Mouse (Mus musculus) MEL (cell line): ENCODE results near the gene Dot1l. TPM values are rescaled to one million over a fixed set of nuclear protein-coding genes. Genes with fewer than 3 reads are reported as not detected.

Experiments used
- DNase-seq: peaks from one replicate; pipeline ENCODE4 v3.0.0; 2011; ENCODE audit warnings: low read depth, low spot score
- H3K27ac ChIP-seq: 2 replicates; pipeline ENCODE4 v1.5.1; 2012; ENCODE audit warnings: low read depth, mild to moderate bottlenecking, control low read depth, low read length, moderate library complexity; ENCODE audit not compliant: control insufficient read depth
- H3K27me3 ChIP-seq, 2 experiments: fragments of 150-350 bp in 1 of 2; sonication (generic) in 1 of 2; 2 replicates each; pipeline ENCODE4 v1.6.1; 2012; ENCODE audit warnings: low read length in 2 of 2, mild to moderate bottlenecking in 2 of 2, improper control_type of control experiment in 1 of 2, moderate library complexity in 1 of 2; ENCODE audit not compliant: insufficient read depth in 2 of 2, control insufficient read depth in 1 of 2
- H3K36me3 ChIP-seq, 2 experiments: 2 replicates each; pipeline ENCODE4 v1.6.1; 2012 to 2014; ENCODE audit warnings: low read length in 2 of 2, improper control_type of control experiment in 1 of 2, inconsistent platforms in 1 of 2, mild to moderate bottlenecking in 1 of 2; ENCODE audit not compliant: insufficient read depth in 2 of 2, control insufficient read depth in 1 of 2
- H3K4me1 ChIP-seq, 2 experiments: fragments of 150-350 bp in 1 of 2; sonication (generic) in 1 of 2; 2 replicates each; pipeline ENCODE4 v1.6.1; 2012; ENCODE audit warnings: low read length in 2 of 2, improper control_type of control experiment in 1 of 2, mild to moderate bottlenecking in 1 of 2; ENCODE audit not compliant: insufficient read depth in 2 of 2, control insufficient read depth in 1 of 2
- H3K4me3 ChIP-seq, 2 experiments: fragments of 150-350 bp in 1 of 2; sonication (generic) in 1 of 2; 2 replicates each; pipeline ENCODE4 v1.5.1; 2012; ENCODE audit warnings: low read depth in 2 of 2, low read length in 2 of 2, mild to moderate bottlenecking in 2 of 2, moderate library complexity in 2 of 2, control low read depth in 1 of 2, improper control_type of control experiment in 1 of 2; ENCODE audit not compliant: control insufficient read depth in 1 of 2, insufficient read depth in 1 of 2
- H3K79me2 ChIP-seq: 2 replicates; pipeline ENCODE4 v1.6.1; 2012; ENCODE audit warnings: mild to moderate bottlenecking, low read length, moderate library complexity; ENCODE audit not compliant: control insufficient read depth, poor library complexity, insufficient read depth
- H3K9ac ChIP-seq: 2 replicates; pipeline ENCODE4 v1.6.1; 2012; ENCODE audit warnings: low read depth, mild to moderate bottlenecking, control low read depth, low read length, moderate library complexity; ENCODE audit not compliant: control insufficient read depth, poor library complexity, severe bottlenecking
- H3K9me3 ChIP-seq: fragments of 150-350 bp; sonication (generic); replicated peaks from 2 replicates; pipeline ENCODE4 v1.6.1; 2012; ENCODE audit warnings: mild to moderate bottlenecking, low read length, improper control_type of control experiment, moderate library complexity; ENCODE audit not compliant: insufficient read depth
- BHLHE40 ChIP-seq: IDR thresholded peaks from 2 replicates; pipeline ENCODE4 v1.6.1; 2012; ENCODE audit warnings: low read depth, mild to moderate bottlenecking, inconsistent platforms, low read length, improper control_type of control experiment, borderline replicate concordance
- CHD1 ChIP-seq: IDR thresholded peaks from 2 replicates; pipeline ENCODE4 v1.6.1; 2012; ENCODE audit warnings: low read depth, mild to moderate bottlenecking, inconsistent platforms, low read length, improper control_type of control experiment
- CTCF ChIP-seq, 3 experiments: IDR thresholded peaks in 2 of 3; conservative IDR thresholded peaks in 1 of 3; 2 replicates each; pipeline ENCODE4 v1.5.1; 2011 to 2012; ENCODE audit warnings: low read length in 3 of 3, low read depth in 2 of 3, mild to moderate bottlenecking in 2 of 3, improper control_type of control experiment in 1 of 3, inconsistent platforms in 1 of 3, mixed read lengths in 1 of 3, moderate library complexity in 1 of 3; ENCODE audit not compliant: control insufficient read depth in 1 of 3, insufficient read depth in 1 of 3, poor library complexity in 1 of 3, severe bottlenecking in 1 of 3
- ELF1 ChIP-seq: IDR thresholded peaks from 2 replicates; pipeline ENCODE4 v1.6.1; 2014; ENCODE audit warnings: low read depth, mild to moderate bottlenecking, inconsistent platforms, low read length, improper control_type of control experiment, moderate library complexity
- EP300 ChIP-seq, 2 experiments: IDR thresholded peaks; 2 replicates each; pipeline ENCODE4 v1.6.1; 2011; ENCODE audit warnings: improper control_type of control experiment in 2 of 2, low read length in 2 of 2, low read depth in 1 of 2, mild to moderate bottlenecking in 1 of 2
- HCFC1 ChIP-seq: IDR thresholded peaks from 2 replicates; pipeline ENCODE4 v1.6.1; 2012; ENCODE audit warnings: low read depth, mild to moderate bottlenecking, inconsistent platforms, low read length, improper control_type of control experiment, moderate library complexity
- MAFK ChIP-seq: IDR thresholded peaks from 2 replicates; pipeline ENCODE4 v1.6.1; 2011; ENCODE audit warnings: low read depth, mild to moderate bottlenecking, low read length, improper control_type of control experiment, borderline replicate concordance
- MAZ ChIP-seq: IDR thresholded peaks from 2 replicates; pipeline ENCODE4 v1.6.1; 2012; ENCODE audit warnings: low read depth, mild to moderate bottlenecking, inconsistent platforms, low read length, improper control_type of control experiment
- MYC ChIP-seq: IDR thresholded peaks from 2 replicates; pipeline ENCODE4 v1.6.1; 2011; ENCODE audit warnings: low read depth, mild to moderate bottlenecking, low read length, improper control_type of control experiment, moderate library complexity
- NELFE ChIP-seq: IDR thresholded peaks from 2 replicates; pipeline ENCODE4 v1.6.1; 2011; ENCODE audit warnings: low read depth, low read length, improper control_type of control experiment
- POLR2A ChIP-seq, 2 experiments: IDR thresholded peaks; 2 replicates each; pipeline ENCODE4 v1.6.1; 2011 to 2012; ENCODE audit warnings: low read length in 2 of 2, mild to moderate bottlenecking in 2 of 2, control low read depth in 1 of 2, improper control_type of control experiment in 1 of 2, low read depth in 1 of 2, moderate library complexity in 1 of 2; ENCODE audit not compliant: control insufficient read depth in 1 of 2, insufficient read depth in 1 of 2, poor library complexity in 1 of 2
- POLR2AphosphoS5 ChIP-seq: IDR thresholded peaks from 2 replicates; pipeline ENCODE4 v1.6.1; 2012; ENCODE audit warnings: low read depth, borderline replicate concordance, mild to moderate bottlenecking, inconsistent platforms, low read length, moderate library complexity, mixed read lengths
- RCOR1 ChIP-seq: IDR thresholded peaks from 2 replicates; pipeline ENCODE4 v1.6.1; 2012; ENCODE audit warnings: low read depth, mild to moderate bottlenecking, inconsistent platforms, low read length, improper control_type of control experiment
- SIN3A ChIP-seq: IDR thresholded peaks from 2 replicates; pipeline ENCODE4 v1.6.1; 2012; ENCODE audit warnings: low read length, improper control_type of control experiment, inconsistent platforms
- TBP ChIP-seq: IDR thresholded peaks from 2 replicates; pipeline ENCODE4 v1.8.0; 2011; ENCODE audit warnings: low read depth, low read length, improper control_type of control experiment
- USF2 ChIP-seq, 2 experiments: IDR thresholded peaks; 2 replicates each; pipeline ENCODE4 v1.6.1; 2011 to 2012; ENCODE audit warnings: improper control_type of control experiment in 2 of 2, low read length in 2 of 2, borderline replicate concordance in 1 of 2, inconsistent platforms in 1 of 2, low read depth in 1 of 2, mild to moderate bottlenecking in 1 of 2; ENCODE audit not compliant: insufficient read depth in 1 of 2
- ZKSCAN1 ChIP-seq: IDR thresholded peaks from 2 replicates; pipeline ENCODE4 v1.6.1; 2012; ENCODE audit warnings: low read depth, mild to moderate bottlenecking, inconsistent platforms, low read length, improper control_type of control experiment, moderate library complexity
- ZMIZ1 ChIP-seq: IDR thresholded peaks from 2 replicates; pipeline ENCODE4 v1.6.1; 2012; ENCODE audit warnings: low read depth, mild to moderate bottlenecking, inconsistent platforms, low read length, improper control_type of control experiment, moderate library complexity
- ZNF384 ChIP-seq: IDR thresholded peaks from 2 replicates; pipeline ENCODE4 v1.6.1; 2012; ENCODE audit warnings: low read depth, mild to moderate bottlenecking, inconsistent platforms, low read length, improper control_type of control experiment
- polyA plus RNA-seq, 2 experiments: library from polyadenylated mRNA; stranded (reverse) in 1 of 2; unstranded in 1 of 2; fragments of >175 nt in 1 of 2; fragments of >200 nt in 1 of 2; gene quantifications; 2 replicates each; pipeline versions ENCODE4 v1.2.1 to v1.2.4; 2012; ENCODE audit warnings: low replicate concordance in 2 of 2, low read depth in 1 of 2; ENCODE audit not compliant: insufficient read length in 2 of 2, insufficient read depth in 1 of 2, missing spikeins in 1 of 2
- total RNA-seq: library from RNA; depleted of rRNA; stranded (reverse); fragments of 300-350 nt; gene quantifications from 2 replicates; pipeline ENCODE4 v1.2.3, GENCODE M21; 2012

Dot1l gene
- total and polyA plus RNA-seq, 3 experiments: 15.0 to 70.6 TPM; not detected in 1

DNA sequence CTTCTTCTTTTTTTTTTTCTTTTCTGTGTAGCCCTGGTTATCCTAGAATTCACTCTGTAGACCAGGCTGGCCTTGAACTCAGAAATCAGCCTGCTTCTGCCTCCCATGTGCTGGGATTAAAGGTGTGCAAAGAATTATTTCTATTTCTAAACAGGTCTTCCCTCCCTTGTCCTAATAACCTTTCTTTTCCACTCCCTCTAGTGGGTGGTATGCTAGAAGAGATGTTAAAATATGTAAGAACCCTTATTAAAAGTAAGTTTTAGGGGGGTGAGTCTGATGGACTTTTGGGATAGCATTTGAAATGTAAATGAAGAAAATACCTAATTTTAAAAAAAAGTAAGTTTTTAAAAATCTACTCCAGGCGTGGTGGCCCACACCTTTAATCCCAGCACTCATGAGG is 68.3 kb downstream of the Dot1l start:
- H3K4me3 ChIP-seq: no peak overlapping the region
- no peak overlapping the region for H3K9ac ChIP-seq
- H3K79me2 ChIP-seq: peaks cover 17% of the 10 kb centered on the region
- H3K27me3 ChIP-seq: no peaks in the 10 kb centered on the region
- no peaks in the 10 kb centered on the region for H3K9me3 ChIP-seq
- H3K4me1 ChIP-seq: peaks cover 7 to 26% of the 10 kb centered on the region in 2 experiments
- H3K36me3 ChIP-seq: peaks cover 0 to 20% of the 10 kb centered on the region in 2 experiments; a peak in 2 of 4 replicates
- TF ChIP-seq CTCF (IDR thresholded peaks at IDR 0.05 in 2 of 3, conservative IDR thresholded peaks at IDR 0.05 in 1 of 3; ENCODE audit: control insufficient read depth in 1 of 3, insufficient read depth in 1 of 3, low read depth in 2 of 3, low read length in 3 of 3, poor library complexity in 1 of 3, severe bottlenecking in 1 of 3): 0 out of 6 replicates have a peak, but pooled peaks of 1 of the 3 experiments have one; percentile 6
- no peak for TF ChIP-seq EP300 (IDR thresholded peaks at IDR 0.05; ENCODE audit: low read depth in 1 of 2, low read length in 2 of 2)
- 0 out of 2 replicates have a peak, but pooled peaks have one; percentile 18 for TF ChIP-seq CHD1
- H3K27ac ChIP-seq: no peak overlapping the region
- no peak for DNase-seq

DNA sequence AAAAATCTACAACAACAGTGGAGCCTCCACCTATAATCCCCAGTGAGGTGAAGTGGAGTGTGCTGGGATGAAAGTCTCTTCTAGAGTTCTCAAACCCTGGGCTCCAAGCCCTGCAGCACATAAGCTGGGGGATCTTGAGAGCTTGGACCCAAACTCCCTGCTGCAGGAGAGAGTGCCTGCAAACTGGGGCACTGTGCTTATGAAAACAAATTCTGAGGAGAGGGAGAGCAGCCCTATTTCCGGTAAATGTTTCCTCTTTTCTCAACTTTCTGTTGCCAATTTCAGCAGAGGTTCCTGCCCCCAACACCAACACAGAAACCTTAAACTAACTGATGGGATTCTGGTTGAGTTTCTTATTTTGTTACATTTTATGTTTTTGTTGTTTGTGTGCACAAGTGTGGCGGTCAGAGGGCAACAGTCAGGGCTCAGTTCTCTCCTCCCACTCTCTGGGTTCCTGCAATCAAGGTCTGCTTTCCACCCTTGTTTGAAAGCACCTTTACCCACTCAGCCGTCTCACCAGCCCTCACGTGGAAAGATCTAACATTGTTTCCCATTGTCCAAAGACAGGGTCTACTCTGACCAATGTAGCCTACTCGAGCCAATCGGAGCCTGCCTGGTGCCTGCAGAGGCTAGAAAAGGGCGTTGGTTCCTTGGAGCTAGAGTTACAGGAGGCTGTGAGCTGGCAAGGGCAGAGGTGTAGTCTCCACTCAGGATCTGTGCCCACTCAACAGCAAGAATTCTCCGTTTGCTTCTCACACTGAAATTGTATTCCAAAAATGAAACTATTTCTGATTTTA is 69.0 kb downstream of the Dot1l start:
- peaks cover 20% of the 10 kb centered on the region for H3K79me2 ChIP-seq
- no peaks in the 10 kb centered on the region for H3K9me3 ChIP-seq
- peaks cover 0 to 20% of the 10 kb centered on the region in 2 experiments; a peak in 2 of 4 replicates for H3K36me3 ChIP-seq
- TF ChIP-seq BHLHE40: no peak
- TF ChIP-seq MYC: peak; percentile 24; the same call in 1 of the 2 replicates
- TF ChIP-seq MAFK: no peak
- 0 out of 2 replicates have a peak, but pooled peaks have one; percentile 12 for TF ChIP-seq ZKSCAN1
- no peak for TF ChIP-seq ZNF384
- 0 out of 2 replicates have a peak, but pooled peaks have one; percentile 31 for TF ChIP-seq CHD1
- peak; percentile 67 for TF ChIP-seq ZMIZ1
- no peak for TF ChIP-seq USF2 (IDR thresholded peaks at IDR 0.05; ENCODE audit: borderline replicate concordance in 1 of 2, insufficient read depth in 1 of 2, low read depth in 1 of 2, low read length in 2 of 2)
- peak in 1 of 2 experiments; percentile 40; a peak in 1 of 4 replicates for TF ChIP-seq EP300 (IDR thresholded peaks at IDR 0.05; ENCODE audit: low read depth in 1 of 2, low read length in 2 of 2)
- TF ChIP-seq HCFC1: no peak
- peak; percentile 16 for TF ChIP-seq TBP
- no peak for TF ChIP-seq POLR2AphosphoS5
- peak; percentile 39 for TF ChIP-seq SIN3A
- TF ChIP-seq RCOR1: 0 out of 2 replicates have a peak, but pooled peaks have one; percentile 23
- peak; percentile 36; the same call in 1 of the 2 replicates for TF ChIP-seq NELFE
- 0 out of 2 replicates have a peak, but pooled peaks have one; percentile 23 for TF ChIP-seq MAZ
- TF ChIP-seq POLR2A (IDR thresholded peaks at IDR 0.05; ENCODE audit: control insufficient read depth in 1 of 2, insufficient read depth in 1 of 2, low read depth in 1 of 2, low read length in 2 of 2, poor library complexity in 1 of 2): peak; percentile 33 to 43; a peak in 1 of 4 replicates
- peak; percentile 60; the same call in 1 of the 2 replicates for TF ChIP-seq ELF1
- no peaks in the 10 kb centered on the region for H3K27me3 ChIP-seq
- peaks cover 7 to 25% of the 10 kb centered on the region in 2 experiments; a peak in 3 of 4 replicates for H3K4me1 ChIP-seq
- peak; percentile 74 for DNase-seq
- peak overlapping the region; percentile 76 for H3K27ac ChIP-seq
- H3K4me3 ChIP-seq: peak overlapping the region; percentile 41 to 69
- peak overlapping the region; percentile 53 for H3K9ac ChIP-seq
